Mouse (Mus musculus): Measurements from ENCODE around the gene Tcaim. TPM values are rescaled to one million over a fixed set of nuclear protein-coding genes. Genes with fewer than 3 reads are reported as not detected.
A peak's percentile ranks its signal among the peaks of the same experiment; 100 is the strongest.

Tcaim gene
- polyA plus RNA-seq, 1 experiment, result 12.6 TPM

DNA sequence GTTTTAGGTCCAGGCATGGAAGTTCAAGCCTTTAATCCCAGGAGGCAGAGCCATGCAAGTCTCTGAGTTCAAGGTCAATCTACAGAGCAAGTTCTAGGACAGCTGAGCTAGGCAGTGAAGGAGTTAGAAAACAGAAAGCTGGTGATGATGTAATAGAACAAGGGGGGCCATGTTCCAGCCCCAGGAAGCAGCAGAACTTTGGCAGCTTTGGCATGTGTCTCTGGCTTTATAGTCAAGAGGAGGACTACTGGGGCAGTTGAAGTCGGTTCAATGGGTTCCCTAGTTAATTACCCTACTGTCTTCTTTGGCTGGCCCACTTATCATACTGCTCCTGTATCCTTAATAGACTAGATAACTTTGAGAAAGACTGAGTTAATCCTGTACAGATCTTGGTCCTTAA is 69.3 kb downstream of the Tcaim start:
- no peak overlapping the region for H3K27ac ChIP-seq (ENCODE audit: insufficient read depth, low read length)
- DNase-seq, result no peak
- no peaks in the 10 kb centered on the region; the same call in 1 of the 2 replicates for H3K27me3 ChIP-seq (ENCODE audit: control insufficient read depth, insufficient read depth, low read length)
- no peaks in the 10 kb centered on the region for H3K4me1 ChIP-seq (ENCODE audit: control insufficient read depth, insufficient read depth, low read length)
- WGBS, result 65% methylated on average over 1 of the region's 1 CpGs
- H3K4me3 ChIP-seq (replicated peaks; ENCODE audit: insufficient read depth, low read depth, low read length), result no peak overlapping the region
- no peak for TF ChIP-seq CTCF (IDR thresholded peaks at IDR 0.05; ENCODE audit: borderline replicate concordance, insufficient read depth, low read depth, low read length)
- TF ChIP-seq POLR2A (IDR thresholded peaks at IDR 0.05; ENCODE audit: borderline replicate concordance, insufficient read depth, low read length), result no peak

DNA sequence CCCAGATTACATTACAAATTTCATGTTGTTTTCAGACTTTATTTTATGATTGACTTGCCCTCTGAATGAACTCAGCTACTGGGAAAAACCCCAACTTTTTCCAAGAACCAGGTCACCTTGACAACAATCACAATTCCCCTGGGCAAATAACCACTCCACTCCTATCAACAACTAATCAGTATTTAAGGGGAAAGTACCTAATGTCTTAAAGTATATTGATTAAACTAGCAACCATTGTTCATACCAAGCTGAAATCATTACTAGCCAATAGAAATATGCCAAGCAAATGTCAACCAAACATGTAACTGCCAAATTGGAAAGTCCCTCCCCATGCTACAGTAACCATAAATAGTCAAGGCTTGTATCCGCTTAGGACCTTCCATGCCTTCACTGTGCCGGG is 69.8 kb downstream of the Tcaim start:
- DNase-seq, result no peak
- no peak overlapping the region for H3K4me3 ChIP-seq (replicated peaks; ENCODE audit: insufficient read depth, low read depth, low read length)
- no peak overlapping the region for H3K27ac ChIP-seq (ENCODE audit: insufficient read depth, low read length)
- no peaks in the 10 kb centered on the region; the same call in 1 of the 2 replicates for H3K27me3 ChIP-seq (ENCODE audit: control insufficient read depth, insufficient read depth, low read length)
- no peak for TF ChIP-seq CTCF (IDR thresholded peaks at IDR 0.05; ENCODE audit: borderline replicate concordance, insufficient read depth, low read depth, low read length)
- TF ChIP-seq POLR2A (IDR thresholded peaks at IDR 0.05; ENCODE audit: borderline replicate concordance, insufficient read depth, low read length), result no peak
- H3K4me1 ChIP-seq (ENCODE audit: control insufficient read depth, insufficient read depth, low read length), result no peaks in the 10 kb centered on the region
- WGBS, result 95% methylated on average over 2 of the region's 2 CpGs

DNA sequence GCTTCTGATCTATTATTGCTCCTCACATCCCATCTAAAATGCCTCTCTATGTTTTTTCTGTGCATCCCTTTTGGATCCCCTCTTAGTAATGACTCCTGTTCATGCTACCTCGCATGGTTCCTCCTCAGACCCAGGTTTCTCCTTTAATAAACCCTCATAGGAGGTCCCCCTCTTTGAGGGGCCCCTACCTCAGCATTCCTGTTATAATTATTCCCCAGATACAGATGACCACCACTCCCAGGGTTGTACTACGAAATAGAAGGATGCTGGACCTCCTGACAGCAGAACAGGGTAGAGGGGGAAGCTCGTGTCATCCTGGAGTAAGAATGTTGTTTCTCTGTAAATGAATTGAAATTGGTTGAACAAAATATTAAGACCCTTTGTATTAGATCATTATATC is 80.0 kb downstream of the Tcaim start, which contains the start of gene Zkscan7:
Zkscan7 (plus strand) TSS at position 301 of the 400 bp plus-strand sequence.
- TF ChIP-seq POLR2A (IDR thresholded peaks at IDR 0.05; ENCODE audit: borderline replicate concordance, insufficient read depth, low read length) (no peak), CTCF (IDR thresholded peaks at IDR 0.05; ENCODE audit: borderline replicate concordance, insufficient read depth, low read depth, low read length) (no peak)
- Histone ChIP-seq H3K4me3 (replicated peaks; ENCODE audit: insufficient read depth, low read depth, low read length) (peak within 1 kb of the TSS; percentile 52), H3K27me3 (ENCODE audit: control insufficient read depth, insufficient read depth, low read length) (no peaks in the 10 kb centered on the region), H3K4me1 (ENCODE audit: control insufficient read depth, insufficient read depth, low read length) (no peaks in the 10 kb centered on the region), H3K27ac (ENCODE audit: insufficient read depth, low read length) (no peak within 1 kb of the TSS)
- DNase-seq, result no peak
- 89% methylated on average over 3 of the region's 3 CpGs for WGBS

Other genes starting within 250 kb of the Tcaim start
- gene Topaz1, start 58.2 kb upstream of the Tcaim start, polyA plus RNA-seq (2012; rRNA removed), result 0.02 TPM in 1 of 2 replicates, not detected in the other
- gene Gm35549, start 38.5 kb downstream of the Tcaim start, polyA plus RNA-seq (2012; rRNA removed), result not detected in 2 replicates
- gene Zfp445, start 60.5 kb downstream of the Tcaim start, polyA plus RNA-seq (2012; rRNA removed), result 158 and 183 TPM in 2 replicates
- 3.1 and 4.0 TPM in 2 replicates for gene Zkscan7, start 80.1 kb downstream of the Tcaim start, polyA plus RNA-seq (2012; rRNA removed)
- 7.2 and 7.9 TPM in 2 replicates for gene Zfp105, start 117.5 kb downstream of the Tcaim start, polyA plus RNA-seq (2012; rRNA removed)
- gene 1110059G10Rik, start 145.5 kb downstream of the Tcaim start, polyA plus RNA-seq (2012; rRNA removed), result 14.2 and 17.1 TPM in 2 replicates
- 0.51 and 0.62 TPM in 2 replicates for gene Kif15, start 145.5 kb downstream of the Tcaim start, polyA plus RNA-seq (2012; rRNA removed)
- gene Tmem42, start 215.8 kb downstream of the Tcaim start, polyA plus RNA-seq (2012; rRNA removed), result 21.2 and 21.3 TPM in 2 replicates
- gene Tgm4, start 229.2 kb downstream of the Tcaim start, polyA plus RNA-seq (2012; rRNA removed), result 0.44 and 0.69 TPM in 2 replicates

Data from cerebellum, adult 2 months (tissue).